Mouse (Mus musculus) E14TG2a.4 (cell line): ENCODE measurements around the gene Smarcc2.

Source experiments
- CTCF ChIP-seq: conservative IDR thresholded peaks from 2 replicates; pipeline ENCODE4 v1.5.1; 2014; ENCODE audit warnings: low read length
- POU5F1 ChIP-seq: IDR thresholded peaks from 2 replicates; pipeline ENCODE4 v1.6.1; 2014; ENCODE audit warnings: low read length, borderline replicate concordance

DNA sequence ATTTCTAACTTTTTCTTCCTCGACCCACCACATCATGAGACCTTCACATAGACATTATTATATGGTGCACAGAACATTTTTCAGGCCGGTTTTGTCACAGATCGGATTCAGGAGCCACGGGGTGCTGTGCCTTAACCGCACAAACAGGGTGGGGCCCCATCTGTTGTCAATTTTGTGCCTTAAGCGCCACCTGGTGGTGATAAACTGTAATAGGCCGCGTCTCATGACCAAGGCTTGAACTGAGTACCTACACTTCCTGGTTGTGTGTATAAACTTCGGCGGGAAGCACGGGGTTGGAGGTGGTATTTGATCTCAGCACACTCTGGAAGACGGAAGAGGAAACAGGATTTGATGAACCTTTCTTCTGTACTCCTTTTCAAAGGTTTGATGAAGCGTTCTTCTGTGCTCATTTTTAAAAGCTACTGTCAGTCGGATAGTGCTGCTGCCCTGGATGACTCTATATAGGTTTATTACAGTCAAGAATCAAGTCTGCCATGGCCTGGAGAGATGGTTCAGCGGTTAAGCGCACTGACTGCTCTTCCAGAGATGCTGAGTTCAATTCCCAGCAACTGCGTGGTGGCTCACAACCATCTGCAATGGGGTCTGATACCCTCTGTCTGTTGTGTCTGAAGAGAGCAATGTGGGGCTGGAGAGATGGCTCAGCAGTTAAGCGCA, 77.4 kb downstream of the Smarcc2 start:
- TF ChIP-seq CTCF: peak; percentile 84
- no peak for TF ChIP-seq POU5F1
